Mouse (Mus musculus): ENCODE data around the gene 4930579G24Rik. TPM values are rescaled to one million over a fixed set of nuclear protein-coding genes. Genes with fewer than 3 reads are reported as not detected.
A peak's percentile ranks its signal among the peaks of the same experiment; 100 is the strongest.

4930579G24Rik gene
- polyA plus RNA-seq, 1 experiment from 2014 or later = 35.9 TPM

DNA sequence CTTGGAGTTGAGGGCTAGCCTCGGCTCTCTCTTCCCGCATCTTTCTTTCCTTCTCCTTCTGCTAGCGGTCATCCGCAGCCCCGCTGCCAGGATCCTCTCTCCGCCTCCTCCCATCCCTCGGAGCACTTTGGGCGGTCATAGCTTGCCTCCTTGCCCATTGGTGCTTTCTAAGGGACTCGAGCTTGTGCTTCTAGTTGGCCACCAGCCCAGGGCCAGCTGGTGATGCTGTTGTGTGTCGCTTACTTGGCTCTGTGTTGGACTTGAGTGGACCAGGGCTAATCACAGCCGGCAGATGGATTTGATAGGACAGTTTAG is 494 bp downstream of the 4930579G24Rik start, which contains the start of gene Etfdh:
Gene Etfdh (minus strand): TSS at position 85 of the 315 bp plus-strand sequence.
- peak; percentile 7 for ATAC-seq (ENCODE audit: low FRiP score, low read depth)
- Histone ChIP-seq H3K27me3 (no peaks in the 10 kb centered on the region), H3K4me1 (peaks cover 10% of the 10 kb centered on the region), H3K9me3 (peaks cover 6% of the 10 kb centered on the region; the same call in 1 of the 2 replicates), H3K4me2 (replicated peaks) (peak within 1 kb of the TSS; percentile 87), H3K9ac (peak within 1 kb of the TSS; percentile 77), H3K27ac (peak within 1 kb of the TSS; percentile 72), H3K36me3 (peaks cover 27% of the 10 kb centered on the region), H3K4me3 (peak within 1 kb of the TSS; percentile 78)
- 1% methylated on average over 11 of the region's 11 CpGs for WGBS

DNA sequence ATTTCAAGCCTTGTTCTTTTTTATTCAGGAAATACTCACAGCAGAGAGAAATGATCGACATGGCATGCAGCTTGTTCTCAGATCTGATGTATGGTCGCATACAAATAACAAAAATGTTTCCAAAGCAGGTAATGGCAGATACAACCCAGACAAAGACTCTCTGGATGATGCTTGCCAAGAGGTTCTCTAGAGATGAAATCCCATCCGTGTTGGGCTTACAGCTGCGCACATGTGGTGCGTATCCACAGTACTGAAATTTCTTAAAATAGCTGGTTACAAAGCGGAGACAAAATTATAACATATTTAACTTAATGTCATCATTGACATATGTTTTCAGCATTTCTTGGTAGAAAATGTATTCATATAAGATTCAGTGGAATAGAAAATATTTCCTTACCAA is 23.2 kb downstream of the 4930579G24Rik start:
- Histone ChIP-seq H3K27ac (no peak overlapping the region), H3K4me2 (replicated peaks) (no peak overlapping the region), H3K4me1 (no peaks in the 10 kb centered on the region), H3K27me3 (no peaks in the 10 kb centered on the region), H3K9me3 (no peaks in the 10 kb centered on the region), H3K36me3 (no peaks in the 10 kb centered on the region), H3K9ac (no peak overlapping the region), H3K4me3 (no peak overlapping the region)
- ATAC-seq (ENCODE audit: low FRiP score, low read depth) = no peak
- 83% methylated on average over 6 of the region's 6 CpGs for WGBS

DNA sequence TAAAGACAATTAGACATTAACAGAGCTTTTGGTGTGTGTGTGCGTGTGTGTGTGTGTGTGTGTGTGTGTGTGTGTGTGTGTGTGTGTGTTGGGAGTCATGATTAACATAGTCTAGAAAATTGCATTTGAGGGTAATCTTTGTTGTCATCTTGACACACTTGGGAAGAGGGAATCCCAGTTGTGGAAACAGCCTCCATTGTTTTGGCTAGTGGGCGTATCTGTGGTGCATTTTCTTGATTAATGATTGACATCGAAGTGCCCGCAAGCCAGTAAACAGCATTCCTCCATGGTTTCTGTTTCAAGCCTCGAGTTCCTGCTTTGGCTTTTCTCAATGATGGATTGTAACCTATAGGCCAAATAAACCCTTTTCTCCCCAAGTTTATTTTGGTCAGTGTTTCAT is 27.8 kb downstream of the 4930579G24Rik start:
- Histone ChIP-seq H3K27ac (no peak overlapping the region), H3K9me3 (no peaks in the 10 kb centered on the region), H3K4me2 (replicated peaks) (no peak overlapping the region), H3K9ac (no peak overlapping the region), H3K4me1 (no peaks in the 10 kb centered on the region), H3K36me3 (no peaks in the 10 kb centered on the region), H3K27me3 (no peaks in the 10 kb centered on the region), H3K4me3 (no peak overlapping the region)
- no peak for ATAC-seq (ENCODE audit: low FRiP score, low read depth)
- WGBS = 80% methylated on average over 5 of the region's 5 CpGs

DNA sequence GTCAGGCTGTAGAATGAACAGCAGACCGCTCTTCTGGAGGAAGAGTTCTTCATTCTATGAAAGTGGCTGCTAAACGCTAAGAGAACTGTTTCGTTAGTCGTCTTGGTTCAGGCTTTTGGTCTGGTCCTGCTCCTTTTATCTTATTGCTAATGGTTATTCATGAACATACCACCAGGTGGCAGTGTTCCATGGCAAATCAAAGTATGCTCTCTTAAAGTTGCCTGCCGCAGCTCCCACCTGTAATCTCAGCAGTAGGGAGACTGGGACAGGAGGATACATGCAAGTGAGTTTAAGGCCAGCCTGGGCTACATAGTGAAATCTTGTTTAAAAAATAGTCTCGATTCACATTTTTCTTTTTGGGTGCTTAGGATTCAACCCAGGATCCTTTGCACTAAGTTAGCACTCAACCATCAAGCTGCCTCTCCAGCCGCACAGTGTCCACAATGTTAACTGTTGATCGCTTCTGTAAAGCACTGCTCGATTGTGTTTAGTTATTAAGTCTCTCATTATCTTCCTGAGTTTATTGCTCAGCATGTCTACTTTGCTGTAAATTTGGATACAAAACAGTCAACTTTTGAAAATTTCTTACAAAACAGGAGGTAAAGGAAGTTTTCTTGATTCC is 36.0 kb downstream of the 4930579G24Rik start:
- ATAC-seq (ENCODE audit: low FRiP score, low read depth) = no peak; the same call in 1 of the 2 replicates
- H3K27ac ChIP-seq = no peak overlapping the region
- no peak overlapping the region for H3K4me3 ChIP-seq
- H3K9ac ChIP-seq = no peak overlapping the region
- H3K4me1 ChIP-seq = no peaks in the 10 kb centered on the region
- H3K9me3 ChIP-seq = no peaks in the 10 kb centered on the region
- no peaks in the 10 kb centered on the region for H3K36me3 ChIP-seq
- H3K4me2 ChIP-seq (replicated peaks) = no peak overlapping the region
- H3K27me3 ChIP-seq = no peaks in the 10 kb centered on the region
- WGBS = 41% methylated on average over 9 of the region's 9 CpGs

DNA sequence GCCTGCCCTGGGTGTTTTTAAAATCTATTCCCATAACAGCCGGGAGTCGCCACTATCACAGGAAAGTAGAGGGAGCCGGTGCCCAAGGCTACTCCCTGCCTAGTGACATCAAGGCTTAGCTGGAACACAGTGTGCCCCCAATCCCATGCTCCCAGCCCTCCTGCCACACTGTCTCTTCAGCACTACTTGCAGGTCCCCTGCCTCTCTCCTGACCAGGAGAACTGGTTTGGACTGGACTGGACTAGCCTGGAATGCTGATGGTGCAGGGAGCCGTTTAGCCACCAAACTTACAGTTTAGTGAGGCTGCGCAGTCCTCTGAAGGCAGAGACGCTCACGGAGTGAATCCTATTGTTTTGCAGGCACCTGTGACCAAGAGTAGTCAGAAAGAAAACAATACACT is 41.7 kb downstream of the 4930579G24Rik start:
- Histone ChIP-seq H3K4me2 (replicated peaks) (no peak overlapping the region), H3K9me3 (no peaks in the 10 kb centered on the region), H3K9ac (no peak overlapping the region), H3K27me3 (no peaks in the 10 kb centered on the region), H3K36me3 (no peaks in the 10 kb centered on the region), H3K4me1 (peaks cover 4% of the 10 kb centered on the region; the same call in 1 of the 2 replicates), H3K4me3 (no peak overlapping the region), H3K27ac (no peak overlapping the region)
- WGBS = 82% methylated on average over 7 of the region's 7 CpGs
- no peak for ATAC-seq (ENCODE audit: low FRiP score, low read depth)

DNA sequence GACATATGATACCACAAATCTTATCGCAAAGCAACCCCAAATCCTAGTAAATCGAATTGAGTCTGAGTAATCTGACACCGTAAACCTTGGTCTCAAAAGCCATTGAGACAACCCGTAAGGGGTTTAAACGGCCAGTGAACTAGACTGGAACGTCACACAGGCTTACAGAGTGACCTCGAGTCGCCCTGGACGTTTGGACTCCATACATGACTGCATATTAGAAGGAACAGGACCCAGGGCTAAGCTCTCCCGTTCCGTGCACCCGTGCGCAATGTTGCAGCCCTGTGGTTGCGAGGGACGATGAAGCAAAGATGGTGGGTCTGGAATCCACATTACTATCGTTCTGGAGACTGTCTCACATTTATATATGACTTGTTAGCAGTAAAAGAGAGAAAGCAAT is 43.3 kb downstream of the 4930579G24Rik start:
- ATAC-seq (ENCODE audit: low FRiP score, low read depth) = 0 out of 2 replicates have a peak, but pooled peaks have one; percentile 24
- Histone ChIP-seq H3K4me3 (no peak overlapping the region), H3K9ac (no peak overlapping the region), H3K36me3 (no peaks in the 10 kb centered on the region), H3K4me2 (replicated peaks) (no peak overlapping the region), H3K27ac (no peak overlapping the region), H3K9me3 (no peaks in the 10 kb centered on the region), H3K4me1 (peaks cover 4% of the 10 kb centered on the region; the same call in 1 of the 2 replicates), H3K27me3 (no peaks in the 10 kb centered on the region)
- WGBS = 57% methylated on average over 16 of the region's 16 CpGs

DNA sequence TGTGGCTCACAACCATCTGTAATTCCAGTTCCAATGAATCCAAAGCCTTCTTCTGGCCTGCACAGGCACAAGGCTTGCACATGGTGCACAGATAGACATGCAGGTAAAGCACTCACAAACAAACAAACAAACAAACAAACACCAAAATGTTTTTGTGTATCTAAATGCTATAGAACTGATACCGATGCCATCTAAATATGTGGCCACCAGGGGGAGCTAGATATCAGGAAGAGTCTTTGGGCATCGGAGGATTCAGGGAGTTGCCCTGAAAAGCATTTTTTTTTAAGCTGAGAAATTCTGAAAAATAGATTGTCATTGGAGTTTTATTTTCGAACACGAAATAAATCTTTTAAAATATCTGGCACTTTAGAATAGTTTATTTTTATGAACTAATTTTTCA is 44.2 kb downstream of the 4930579G24Rik start:
- 17% methylated on average over 4 of the region's 4 CpGs for WGBS
- Histone ChIP-seq H3K4me2 (replicated peaks) (no peak overlapping the region), H3K27ac (no peak overlapping the region), H3K27me3 (no peaks in the 10 kb centered on the region), H3K9me3 (no peaks in the 10 kb centered on the region), H3K4me1 (peaks cover 4% of the 10 kb centered on the region; the same call in 1 of the 2 replicates), H3K4me3 (no peak overlapping the region), H3K36me3 (no peaks in the 10 kb centered on the region), H3K9ac (no peak overlapping the region)
- ATAC-seq (ENCODE audit: low FRiP score, low read depth) = no peak

DNA sequence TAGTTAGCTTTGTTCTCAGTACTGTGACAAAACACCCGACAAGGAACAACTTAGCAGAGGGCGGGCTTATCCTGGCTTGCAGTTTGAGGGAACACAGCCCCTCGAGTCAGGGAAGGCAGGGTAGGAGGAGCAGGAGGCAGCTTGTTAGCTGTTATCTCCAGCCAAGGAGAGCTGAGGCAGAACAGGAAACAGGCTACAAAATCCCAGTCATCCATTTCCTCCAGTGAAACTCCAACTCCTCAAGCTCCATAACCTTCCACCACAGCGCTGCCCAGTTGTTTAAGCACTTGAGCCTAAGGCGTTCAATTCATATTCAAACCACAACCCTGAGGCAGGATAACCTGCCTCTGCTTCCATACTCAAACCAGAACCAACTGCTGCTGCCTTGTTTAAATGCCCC is 45.8 kb downstream of the 4930579G24Rik start:
- Histone ChIP-seq H3K4me3 (no peak overlapping the region), H3K27me3 (no peaks in the 10 kb centered on the region), H3K36me3 (no peaks in the 10 kb centered on the region), H3K9me3 (no peaks in the 10 kb centered on the region), H3K4me1 (peaks cover 4% of the 10 kb centered on the region; the same call in 1 of the 2 replicates), H3K9ac (no peak overlapping the region), H3K27ac (no peak overlapping the region), H3K4me2 (replicated peaks) (no peak overlapping the region)
- WGBS = 85% methylated on average over 5 of the region's 5 CpGs
- no peak for ATAC-seq (ENCODE audit: low FRiP score, low read depth)

DNA sequence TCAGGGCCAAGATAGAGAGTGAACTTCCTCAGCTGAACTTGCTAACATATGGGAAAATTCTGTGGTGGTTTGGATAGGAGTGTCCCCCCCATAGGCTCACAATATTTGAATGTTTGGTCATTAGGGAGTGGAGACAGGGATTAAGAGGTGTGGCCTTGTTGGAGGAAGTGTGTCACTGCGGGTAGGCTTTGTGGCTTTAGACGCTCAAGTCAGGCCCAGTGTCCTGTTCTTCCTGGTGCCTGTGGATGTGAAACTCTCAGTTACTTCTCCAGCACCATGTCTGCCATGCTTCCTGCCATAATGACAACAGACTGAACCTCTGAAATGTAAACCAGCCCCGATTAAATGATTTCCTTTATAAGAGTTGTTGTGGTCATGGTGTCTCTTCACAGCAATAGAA is 47.5 kb downstream of the 4930579G24Rik start:
- Histone ChIP-seq H3K9me3 (no peaks in the 10 kb centered on the region), H3K4me3 (no peak overlapping the region), H3K4me2 (replicated peaks) (no peak overlapping the region), H3K9ac (no peak overlapping the region), H3K36me3 (no peaks in the 10 kb centered on the region), H3K4me1 (peaks cover 3% of the 10 kb centered on the region; the same call in 1 of the 2 replicates), H3K27ac (no peak overlapping the region), H3K27me3 (no peaks in the 10 kb centered on the region)
- 86% methylated on average over 3 of the region's 3 CpGs for WGBS
- no peak for ATAC-seq (ENCODE audit: low FRiP score, low read depth)

Other genes starting within 250 kb of the 4930579G24Rik start
- gene Fnip2, start 61.3 kb upstream of the 4930579G24Rik start, polyA plus RNA-seq (2015; fragmentation: Nextera tagmentation; extraction: Ambion mirVana) = 3.4 and 3.9 TPM in 2 replicates
- gene Ppid, start 37.7 kb upstream of the 4930579G24Rik start, polyA plus RNA-seq (2015; fragmentation: Nextera tagmentation; extraction: Ambion mirVana) = 187 and 192 TPM in 2 replicates
- gene Etfdh, start 421 bp downstream of the 4930579G24Rik start, polyA plus RNA-seq (2015; fragmentation: Nextera tagmentation; extraction: Ambion mirVana) = 53.8 and 57.4 TPM in 2 replicates
- gene Rxfp1, start 108.8 kb downstream of the 4930579G24Rik start, polyA plus RNA-seq (2015; fragmentation: Nextera tagmentation; extraction: Ambion mirVana) = 0.13 and 0.20 TPM in 2 replicates
- 3.0 and 3.1 TPM in 2 replicates for gene Tmem144, start 223.7 kb downstream of the 4930579G24Rik start, polyA plus RNA-seq (2015; fragmentation: Nextera tagmentation; extraction: Ambion mirVana)